Mouse (Mus musculus): ENCODE results near the gene Olfr788. TPM values are rescaled to one million over a fixed set of nuclear protein-coding genes. Genes with fewer than 3 reads are reported as not detected.

Gene Olfr788
- polyA plus RNA-seq, 1 experiment from 2014 or later, result not detected

Other genes starting within 250 kb of the Olfr788 start
- gene Olfr774, start 234.8 kb upstream of the Olfr788 start, polyA plus RNA-seq (2014; fragmentation: Nextera tagmentation; extraction: Ambion mirVana), result not detected in 2 replicates
- not detected in 2 replicates for gene Olfr775, start 222.6 kb upstream of the Olfr788 start, polyA plus RNA-seq (2014; fragmentation: Nextera tagmentation; extraction: Ambion mirVana)
- not detected in 2 replicates for gene Olfr776, start 211.9 kb upstream of the Olfr788 start, polyA plus RNA-seq (2014; fragmentation: Nextera tagmentation; extraction: Ambion mirVana)
- not detected in 2 replicates for gene Olfr777, start 199.5 kb upstream of the Olfr788 start, polyA plus RNA-seq (2014; fragmentation: Nextera tagmentation; extraction: Ambion mirVana)
- gene Olfr780, start 152.9 kb upstream of the Olfr788 start, polyA plus RNA-seq (2014; fragmentation: Nextera tagmentation; extraction: Ambion mirVana), result not detected in 2 replicates
- not detected in 2 replicates for gene Olfr781, start 142.1 kb upstream of the Olfr788 start, polyA plus RNA-seq (2014; fragmentation: Nextera tagmentation; extraction: Ambion mirVana)
- not detected in 2 replicates for gene Olfr782, start 122.1 kb upstream of the Olfr788 start, polyA plus RNA-seq (2014; fragmentation: Nextera tagmentation; extraction: Ambion mirVana)
- gene Olfr784, start 86.9 kb upstream of the Olfr788 start, polyA plus RNA-seq (2014; fragmentation: Nextera tagmentation; extraction: Ambion mirVana), result 0.04 and 0.06 TPM in 2 replicates
- gene Olfr785, start 65.6 kb upstream of the Olfr788 start, polyA plus RNA-seq (2014; fragmentation: Nextera tagmentation; extraction: Ambion mirVana), result not detected in 2 replicates
- gene Olfr786, start 43.7 kb upstream of the Olfr788 start, polyA plus RNA-seq (2014; fragmentation: Nextera tagmentation; extraction: Ambion mirVana), result not detected in 2 replicates
- not detected in 2 replicates for gene Olfr787, start 9.1 kb upstream of the Olfr788 start, polyA plus RNA-seq (2014; fragmentation: Nextera tagmentation; extraction: Ambion mirVana)
- gene Olfr789, start 13.8 kb downstream of the Olfr788 start, polyA plus RNA-seq (2014; fragmentation: Nextera tagmentation; extraction: Ambion mirVana), result not detected in 2 replicates
- gene Olfr790, start 27.5 kb downstream of the Olfr788 start, polyA plus RNA-seq (2014; fragmentation: Nextera tagmentation; extraction: Ambion mirVana), result not detected in 2 replicates
- gene Olfr791, start 50.8 kb downstream of the Olfr788 start, polyA plus RNA-seq (2014; fragmentation: Nextera tagmentation; extraction: Ambion mirVana), result not detected in 2 replicates
- not detected in 2 replicates for gene Olfr792, start 68.2 kb downstream of the Olfr788 start, polyA plus RNA-seq (2014; fragmentation: Nextera tagmentation; extraction: Ambion mirVana)
- gene Olfr794, start 96.7 kb downstream of the Olfr788 start, polyA plus RNA-seq (2014; fragmentation: Nextera tagmentation; extraction: Ambion mirVana), result not detected in 2 replicates
- gene Olfr796, start 141.6 kb downstream of the Olfr788 start, polyA plus RNA-seq (2014; fragmentation: Nextera tagmentation; extraction: Ambion mirVana), result not detected in 2 replicates
- not detected in 2 replicates for gene Olfr798, start 156.9 kb downstream of the Olfr788 start, polyA plus RNA-seq (2014; fragmentation: Nextera tagmentation; extraction: Ambion mirVana)
- not detected in 2 replicates for gene Olfr799, start 166.5 kb downstream of the Olfr788 start, polyA plus RNA-seq (2014; fragmentation: Nextera tagmentation; extraction: Ambion mirVana)
- not detected in 2 replicates for gene Olfr800, start 186.7 kb downstream of the Olfr788 start, polyA plus RNA-seq (2014; fragmentation: Nextera tagmentation; extraction: Ambion mirVana)
- not detected in 2 replicates for gene Olfr801, start 202.9 kb downstream of the Olfr788 start, polyA plus RNA-seq (2014; fragmentation: Nextera tagmentation; extraction: Ambion mirVana)
- gene Olfr802, start 217.2 kb downstream of the Olfr788 start, polyA plus RNA-seq (2014; fragmentation: Nextera tagmentation; extraction: Ambion mirVana), result not detected in 2 replicates
- not detected in 2 replicates for gene Olfr803, start 223.3 kb downstream of the Olfr788 start, polyA plus RNA-seq (2014; fragmentation: Nextera tagmentation; extraction: Ambion mirVana)
- not detected in 2 replicates for gene Olfr804, start 232.2 kb downstream of the Olfr788 start, polyA plus RNA-seq (2014; fragmentation: Nextera tagmentation; extraction: Ambion mirVana)

Data from limb, embryonic 11.5 days (tissue).